Comparison of ENCODE assay signal across 21 mouse cellular contexts in genomic region chr12:53317801-53318200, GRCm38 (mm10).
"Had no signal": no experiment of that assay in that cellular context is flagged by ENCODE, and none has a peak within 500 bp of the region (broad histone marks: within the 10 kb centered on the region; RNA-seq: fewer than 3 reads in every experiment).

No protein-coding gene starts in this region.

- H3K4me3 ChIP-seq: limb, embryonic 15.5 days; neural tube, embryonic 12.5 days; neural tube, embryonic 15.5 days; stomach, embryonic 15.5 days had no signal

- H3K9ac ChIP-seq: limb, embryonic 15.5 days; liver, embryonic 14.5 days; liver, postnatal 0 days; lung, embryonic 14.5 days; neural tube, embryonic 12.5 days; neural tube, embryonic 15.5 days; stomach, embryonic 15.5 days had no signal

- H3K4me1 ChIP-seq: stomach, embryonic 15.5 days had no signal

- DNase-seq: kidney, adult 11 months; kidney, adult 9 months; kidney, postnatal 14 days; kidney, postnatal 4 days; layer of hippocampus, adult 9-11 months; liver, postnatal 0 days; lung, embryonic 14.5 days; midbrain, embryonic 14.5 days; right cerebral cortex, adult 18-20 months; right cerebral cortex, postnatal 14 days; spleen, adult 18-20 months; thymus, postnatal 25 days had no signal

- H3K27ac ChIP-seq: limb, embryonic 15.5 days; liver, embryonic 14.5 days; macrophage; neural tube, embryonic 12.5 days; neural tube, embryonic 15.5 days; stomach, embryonic 15.5 days had no signal

- ATAC-seq: liver, postnatal 0 days; lung, postnatal 0 days had no signal

- H3K36me3 ChIP-seq: limb, embryonic 15.5 days; neural tube, embryonic 12.5 days; neural tube, embryonic 15.5 days; stomach, embryonic 15.5 days had no signal

- H3K9me3 ChIP-seq: limb, embryonic 15.5 days; neural tube, embryonic 12.5 days; neural tube, embryonic 15.5 days; stomach, embryonic 15.5 days had no signal

- H3K4me2 ChIP-seq: limb, embryonic 15.5 days; liver, embryonic 11.5 days; lung, embryonic 14.5 days; midbrain, embryonic 11.5 days; neural tube, embryonic 12.5 days; neural tube, embryonic 15.5 days; stomach, embryonic 15.5 days had no signal

- H3K27me3 ChIP-seq: limb, embryonic 15.5 days; neural tube, embryonic 12.5 days; neural tube, embryonic 15.5 days; stomach, embryonic 15.5 days had no signal
